Mouse (Mus musculus) erythroblast, embryonic 14.5 days (primary cell): ENCODE measurements around the gene Pf4.

Source experiments
- GATA1 ChIP-seq: IDR thresholded peaks from 2 replicates; pipeline ENCODE4 v1.6.1; 2012; ENCODE audit warnings: low read length, inconsistent platforms, mixed read lengths
- TAL1 ChIP-seq: IDR thresholded peaks from 3 replicates; pipeline ENCODE4 v1.6.1; 2012; ENCODE audit warnings: low read length, inconsistent platforms, mixed read lengths

- no peak for TF ChIP-seq GATA1
- TF ChIP-seq TAL1 = no peak
These were observed 12.9 kb upstream of the Pf4 start, which contains the start of gene Cxcl5 for GRCm38 (mm10) chr5:90759077-90760065.
